Mouse (Mus musculus): ENCODE data around the gene Pigf.
A peak's percentile ranks its signal among the peaks of the same experiment; 100 is the strongest.
"Not testable (repeated sequence)": the region's sequence is repeated elsewhere in the genome, so short reads cannot be mapped to it uniquely, and the experiment has no call there.

Pigf gene

GRCm38 (mm10) chr17:87025269-87025949, at the start of gene Pigf, which contains the start of gene Cript:
TSS of gene Pigf (minus strand) at chr17:87025406.
TSS of gene Cript (plus strand) at chr17:87025550.
- DNase-seq (ENCODE audit: low read depth, low spot score) = peak; percentile 96

GRCm38 (mm10) chr17:87073470-87073869, 48.3 kb upstream of the Pigf start:
- DNase-seq (ENCODE audit: low read depth, low spot score) = no peak

GRCm38 (mm10) chr17:87072766-87073440, 47.7 kb upstream of the Pigf start:
- no peak for DNase-seq (ENCODE audit: low read depth, low spot score)

GRCm38 (mm10) chr17:87072183-87072582, 47.0 kb upstream of the Pigf start:
- DNase-seq (ENCODE audit: low read depth, low spot score) = not testable (repeated sequence)

- DNase-seq (ENCODE audit: low read depth, low spot score) = no peak
Measured at GRCm38 (mm10) chr17:87068997-87069396, 43.8 kb upstream of the Pigf start.

GRCm38 (mm10) chr17:87063969-87064368, 38.8 kb upstream of the Pigf start:
- no peak for DNase-seq (ENCODE audit: low read depth, low spot score)

GRCm38 (mm10) chr17:87063461-87063860, 38.3 kb upstream of the Pigf start:
- no peak for DNase-seq (ENCODE audit: low read depth, low spot score)

- no peak for DNase-seq (ENCODE audit: low read depth, low spot score)
Measured at GRCm38 (mm10) chr17:87062639-87063038, 37.4 kb upstream of the Pigf start.

GRCm38 (mm10) chr17:87057486-87058266, 32.5 kb upstream of the Pigf start:
- DNase-seq (ENCODE audit: low read depth, low spot score) = peak; percentile 73

GRCm38 (mm10) chr17:87056761-87057160, 31.6 kb upstream of the Pigf start:
- DNase-seq (ENCODE audit: low read depth, low spot score) = no peak

- DNase-seq (ENCODE audit: low read depth, low spot score) = no peak
Measured at GRCm38 (mm10) chr17:87055663-87056062, 30.5 kb upstream of the Pigf start.

GRCm38 (mm10) chr17:87055051-87055459, 29.8 kb upstream of the Pigf start:
- DNase-seq (ENCODE audit: low read depth, low spot score) = peak; percentile 43

- DNase-seq (ENCODE audit: low read depth, low spot score) = no peak
Measured at GRCm38 (mm10) chr17:87053921-87054320, 28.7 kb upstream of the Pigf start.

GRCm38 (mm10) chr17:87052432-87052831, 27.2 kb upstream of the Pigf start:
- DNase-seq (ENCODE audit: low read depth, low spot score) = no peak

GRCm38 (mm10) chr17:87051652-87052051, 26.4 kb upstream of the Pigf start:
- DNase-seq (ENCODE audit: low read depth, low spot score) = no peak

- DNase-seq (ENCODE audit: low read depth, low spot score) = no peak
Measured at GRCm38 (mm10) chr17:87050469-87051175, 25.4 kb upstream of the Pigf start.

- DNase-seq (ENCODE audit: low read depth, low spot score) = no peak
Measured at GRCm38 (mm10) chr17:87049696-87050095, 24.5 kb upstream of the Pigf start.

- no peak for DNase-seq (ENCODE audit: low read depth, low spot score)
Measured at GRCm38 (mm10) chr17:87044796-87045195, 19.6 kb upstream of the Pigf start.

- peak; percentile 91 for DNase-seq (ENCODE audit: low read depth, low spot score)
Measured at GRCm38 (mm10) chr17:87044364-87044763, 19.2 kb upstream of the Pigf start.

- DNase-seq (ENCODE audit: low read depth, low spot score) = no peak
Measured at GRCm38 (mm10) chr17:87041739-87042138, 16.5 kb upstream of the Pigf start.

GRCm38 (mm10) chr17:87038496-87038895, 13.3 kb upstream of the Pigf start:
- DNase-seq (ENCODE audit: low read depth, low spot score) = no peak
